Mouse (Mus musculus): ENCODE measurements around the gene Fibin. TPM values are rescaled to one million over a fixed set of nuclear protein-coding genes. Genes with fewer than 3 reads are reported as not detected.

The Fibin gene
- 4.3 and 5.0 TPM in 2 replicates for polyA plus RNA-seq (2012; rRNA removed)

DNA sequence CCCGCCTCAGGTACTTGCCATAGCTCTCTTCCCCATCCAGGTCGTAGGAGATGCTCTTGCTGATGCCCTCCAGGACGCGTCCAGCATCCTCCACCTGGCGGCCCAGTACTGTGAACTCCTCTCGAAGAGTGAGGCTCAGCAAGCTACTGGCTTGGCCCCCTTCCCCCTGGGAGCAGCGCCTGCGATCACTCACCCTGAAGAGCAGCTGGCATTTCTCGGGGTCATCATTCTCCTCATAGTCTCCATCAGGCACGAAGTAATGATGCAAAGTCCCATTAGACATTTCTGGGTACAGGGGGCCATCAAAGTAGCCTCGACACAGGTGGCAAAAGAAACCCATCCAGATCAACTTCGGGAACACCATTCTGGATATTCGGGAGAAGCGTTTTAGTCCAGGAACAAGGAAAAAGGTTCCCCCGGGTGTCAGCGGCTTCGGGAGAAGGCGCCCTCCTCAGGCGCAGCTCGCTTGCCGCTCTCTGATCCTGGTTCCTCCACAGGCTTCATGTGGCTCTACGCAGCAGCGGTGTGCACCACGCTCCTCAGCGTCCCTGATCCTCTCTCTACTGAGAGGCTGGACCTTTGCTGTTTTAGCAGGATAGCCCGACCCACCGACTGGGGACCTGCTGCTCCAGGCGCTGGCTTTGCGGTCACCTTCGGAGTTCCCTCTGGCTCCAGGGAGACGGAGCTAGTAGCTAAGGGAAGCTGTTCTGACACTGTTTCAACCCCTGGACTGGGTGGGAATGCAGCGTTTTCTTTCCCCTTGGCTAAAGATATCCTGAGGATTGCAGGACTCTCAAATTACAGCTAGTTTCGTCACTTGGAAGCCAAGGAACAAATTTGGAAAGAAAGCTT, at the start of gene Fibin:
TSS of gene Fibin (minus strand) at position 752 of the 852 bp plus-strand sequence.
- DNase-seq: peak; percentile 9 to 19
- H3K27ac ChIP-seq (ENCODE audit: insufficient read depth, low read length): no peak within 1 kb of the TSS
- 1% methylated on average over 33 of the region's 33 CpGs for WGBS
- H3K4me3 ChIP-seq (replicated peaks; ENCODE audit: insufficient read depth, low read depth, low read length): peak within 1 kb of the TSS; percentile 21
- H3K4me1 ChIP-seq (ENCODE audit: control insufficient read depth, insufficient read depth, low read length): peaks cover 4% of the 10 kb centered on the region; the same call in 1 of the 2 replicates
- TF ChIP-seq POLR2A (IDR thresholded peaks at IDR 0.05; ENCODE audit: borderline replicate concordance, insufficient read depth, low read length) (no peak), CTCF (IDR thresholded peaks at IDR 0.05; ENCODE audit: borderline replicate concordance, insufficient read depth, low read depth, low read length) (no peak)
- H3K27me3 ChIP-seq (ENCODE audit: control insufficient read depth, insufficient read depth, low read length): no peaks in the 10 kb centered on the region

DNA sequence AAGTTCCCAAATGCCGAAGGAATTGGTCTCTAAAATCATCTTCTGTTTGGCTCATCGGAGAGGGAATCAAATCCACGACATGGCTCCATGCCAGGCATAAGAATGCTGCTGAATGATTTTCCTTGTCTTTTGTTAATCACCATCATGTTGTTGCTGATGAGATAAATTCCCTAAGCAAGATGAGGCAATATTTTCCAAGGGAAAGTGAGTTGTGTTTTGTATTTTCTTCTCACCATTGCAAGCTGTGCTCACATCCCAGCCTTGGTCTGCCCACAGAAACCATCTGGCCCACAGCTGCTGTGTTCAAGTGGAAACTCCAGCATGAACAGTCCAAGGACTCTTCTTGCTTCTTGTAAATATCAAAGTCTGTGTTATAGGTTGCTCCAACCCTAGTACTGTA, 48.4 kb upstream of the Fibin start:
- 43% methylated on average over 3 of the region's 3 CpGs for WGBS
- no peak for DNase-seq
- Histone ChIP-seq H3K4me3 (replicated peaks; ENCODE audit: insufficient read depth, low read depth, low read length) (no peak overlapping the region), H3K27ac (ENCODE audit: insufficient read depth, low read length) (no peak overlapping the region), H3K27me3 (ENCODE audit: control insufficient read depth, insufficient read depth, low read length) (no peaks in the 10 kb centered on the region), H3K4me1 (ENCODE audit: control insufficient read depth, insufficient read depth, low read length) (no peaks in the 10 kb centered on the region)
- TF ChIP-seq POLR2A (IDR thresholded peaks at IDR 0.05; ENCODE audit: borderline replicate concordance, insufficient read depth, low read length): no peak
- no peak for TF ChIP-seq CTCF (IDR thresholded peaks at IDR 0.05; ENCODE audit: borderline replicate concordance, insufficient read depth, low read depth, low read length)

DNA sequence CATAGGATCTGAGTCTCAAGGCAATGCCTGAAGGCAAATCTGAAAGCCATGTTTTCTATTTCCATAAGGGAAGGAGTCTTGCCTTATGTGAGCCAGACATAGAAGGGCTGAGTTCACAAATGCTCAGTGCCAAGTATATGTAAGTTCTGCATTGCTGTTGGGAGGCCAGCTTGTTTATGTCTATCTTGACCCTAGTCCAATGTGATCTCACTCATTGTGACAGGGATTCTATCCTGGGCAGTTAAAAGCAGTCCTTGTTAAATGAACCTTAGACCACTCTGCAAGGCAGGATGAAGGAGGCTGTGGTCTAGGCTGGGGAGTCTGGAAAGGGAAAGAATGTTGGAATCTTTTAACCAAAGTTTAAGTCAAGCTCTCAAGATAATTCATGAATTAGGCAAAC, 45.8 kb upstream of the Fibin start:
- no peaks in the 10 kb centered on the region for H3K27me3 ChIP-seq (ENCODE audit: control insufficient read depth, insufficient read depth, low read length)
- TF ChIP-seq CTCF (IDR thresholded peaks at IDR 0.05; ENCODE audit: borderline replicate concordance, insufficient read depth, low read depth, low read length) (no peak), POLR2A (IDR thresholded peaks at IDR 0.05; ENCODE audit: borderline replicate concordance, insufficient read depth, low read length) (no peak)
- H3K4me3 ChIP-seq (replicated peaks; ENCODE audit: insufficient read depth, low read depth, low read length): no peak overlapping the region
- no peak for DNase-seq
- no peak overlapping the region for H3K27ac ChIP-seq (ENCODE audit: insufficient read depth, low read length)
- no peaks in the 10 kb centered on the region for H3K4me1 ChIP-seq (ENCODE audit: control insufficient read depth, insufficient read depth, low read length)

DNA sequence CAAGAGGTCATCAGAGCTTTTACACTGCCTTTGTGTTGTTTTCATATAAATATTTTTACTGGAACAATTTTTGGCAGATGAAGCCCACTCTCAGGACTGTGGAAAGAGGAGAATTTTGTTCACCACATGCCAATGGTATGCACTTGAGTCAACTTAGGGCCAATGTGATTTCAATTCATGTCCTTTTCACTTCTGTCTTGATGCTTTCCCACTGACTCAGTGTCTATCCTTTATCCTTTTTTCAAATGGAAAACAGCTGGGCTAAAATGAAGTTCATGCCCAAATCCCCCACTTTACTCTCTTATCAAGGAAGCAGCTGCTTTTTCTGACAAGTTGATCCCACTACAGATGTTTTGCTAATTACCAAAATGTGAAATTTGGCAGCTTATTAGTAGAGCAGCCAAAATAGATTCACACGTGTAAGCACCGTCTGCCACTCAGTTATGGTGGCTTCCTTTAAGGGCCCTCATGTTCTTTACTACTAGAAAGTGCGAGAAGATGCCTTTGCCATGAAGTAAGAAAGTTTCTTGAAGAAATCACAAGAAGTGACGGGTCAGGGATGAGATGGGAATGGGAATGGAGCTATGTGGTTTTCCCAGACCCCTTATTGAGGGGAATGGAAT, 29.8 kb upstream of the Fibin start:
- H3K27ac ChIP-seq (ENCODE audit: insufficient read depth, low read length): no peak overlapping the region
- no peak for DNase-seq
- H3K4me1 ChIP-seq (ENCODE audit: control insufficient read depth, insufficient read depth, low read length): no peaks in the 10 kb centered on the region
- WGBS: 70% methylated on average over 4 of the region's 4 CpGs
- TF ChIP-seq CTCF (IDR thresholded peaks at IDR 0.05; ENCODE audit: borderline replicate concordance, insufficient read depth, low read depth, low read length): no peak
- TF ChIP-seq POLR2A (IDR thresholded peaks at IDR 0.05; ENCODE audit: borderline replicate concordance, insufficient read depth, low read length): no peak
- no peak overlapping the region for H3K4me3 ChIP-seq (replicated peaks; ENCODE audit: insufficient read depth, low read depth, low read length)
- H3K27me3 ChIP-seq (ENCODE audit: control insufficient read depth, insufficient read depth, low read length): no peaks in the 10 kb centered on the region

DNA sequence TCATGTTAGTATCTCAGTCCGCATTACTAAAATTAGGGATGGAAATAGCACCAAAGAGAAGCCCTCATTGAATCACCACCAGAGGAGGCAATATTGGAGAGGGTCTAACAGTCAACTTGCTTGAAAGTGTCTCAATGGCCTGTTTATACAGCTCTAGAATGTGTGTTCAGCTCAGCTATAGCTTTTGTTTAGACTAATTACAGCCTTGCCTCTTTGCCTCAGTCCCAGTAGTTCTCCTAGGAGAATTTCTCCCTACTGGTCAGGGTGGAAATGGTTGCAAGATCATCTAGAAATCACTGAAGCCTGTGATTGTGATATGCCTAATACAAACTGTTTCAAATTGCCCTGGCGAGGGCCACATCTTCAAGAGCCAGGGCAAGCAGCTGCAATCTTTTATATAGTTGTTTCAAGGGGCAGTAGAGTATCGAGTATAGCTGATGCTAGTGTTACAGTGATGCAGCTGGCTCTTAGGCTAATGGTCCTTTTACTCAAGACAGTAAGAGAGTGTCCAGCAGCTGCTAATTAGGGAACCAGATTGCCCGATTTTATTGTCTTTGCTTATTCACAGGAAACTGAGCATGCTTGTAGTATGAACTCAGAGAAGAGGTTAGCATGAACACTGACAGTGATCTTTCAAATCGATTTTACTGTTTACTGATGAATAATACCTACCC, 27.9 kb upstream of the Fibin start:
- no peak for DNase-seq
- Histone ChIP-seq H3K27ac (ENCODE audit: insufficient read depth, low read length) (no peak overlapping the region), H3K27me3 (ENCODE audit: control insufficient read depth, insufficient read depth, low read length) (no peaks in the 10 kb centered on the region), H3K4me1 (ENCODE audit: control insufficient read depth, insufficient read depth, low read length) (no peaks in the 10 kb centered on the region), H3K4me3 (replicated peaks; ENCODE audit: insufficient read depth, low read depth, low read length) (no peak overlapping the region)
- 35% methylated on average over 5 of the region's 5 CpGs for WGBS
- TF ChIP-seq CTCF (IDR thresholded peaks at IDR 0.05; ENCODE audit: borderline replicate concordance, insufficient read depth, low read depth, low read length): no peak
- TF ChIP-seq POLR2A (IDR thresholded peaks at IDR 0.05; ENCODE audit: borderline replicate concordance, insufficient read depth, low read length): no peak

DNA sequence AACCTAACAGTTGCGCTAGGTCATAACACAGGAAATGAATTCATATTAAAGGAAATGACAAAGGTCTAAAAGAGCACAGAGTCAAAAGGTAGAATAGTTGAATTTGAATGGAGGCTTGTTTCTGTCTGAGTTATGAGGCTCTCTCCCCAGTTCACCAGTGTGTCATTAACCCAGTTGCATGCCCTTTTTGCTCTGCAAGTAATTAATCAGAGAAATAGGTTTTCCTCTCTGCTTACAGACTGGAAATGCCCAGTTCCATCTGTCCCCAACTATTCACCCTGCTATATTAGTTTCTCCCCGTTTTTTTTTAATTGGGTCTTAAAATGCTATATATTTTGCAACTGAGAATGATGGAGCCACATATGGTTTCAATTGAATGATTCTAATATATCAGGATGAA, 16.8 kb upstream of the Fibin start:
- Histone ChIP-seq H3K27ac (ENCODE audit: insufficient read depth, low read length) (no peak overlapping the region), H3K4me1 (ENCODE audit: control insufficient read depth, insufficient read depth, low read length) (no peaks in the 10 kb centered on the region), H3K4me3 (replicated peaks; ENCODE audit: insufficient read depth, low read depth, low read length) (no peak overlapping the region), H3K27me3 (ENCODE audit: control insufficient read depth, insufficient read depth, low read length) (no peaks in the 10 kb centered on the region)
- TF ChIP-seq POLR2A (IDR thresholded peaks at IDR 0.05; ENCODE audit: borderline replicate concordance, insufficient read depth, low read length): no peak
- TF ChIP-seq CTCF (IDR thresholded peaks at IDR 0.05; ENCODE audit: borderline replicate concordance, insufficient read depth, low read depth, low read length): no peak
- 85% methylated on average over 2 of the region's 2 CpGs for WGBS
- no peak for DNase-seq

DNA sequence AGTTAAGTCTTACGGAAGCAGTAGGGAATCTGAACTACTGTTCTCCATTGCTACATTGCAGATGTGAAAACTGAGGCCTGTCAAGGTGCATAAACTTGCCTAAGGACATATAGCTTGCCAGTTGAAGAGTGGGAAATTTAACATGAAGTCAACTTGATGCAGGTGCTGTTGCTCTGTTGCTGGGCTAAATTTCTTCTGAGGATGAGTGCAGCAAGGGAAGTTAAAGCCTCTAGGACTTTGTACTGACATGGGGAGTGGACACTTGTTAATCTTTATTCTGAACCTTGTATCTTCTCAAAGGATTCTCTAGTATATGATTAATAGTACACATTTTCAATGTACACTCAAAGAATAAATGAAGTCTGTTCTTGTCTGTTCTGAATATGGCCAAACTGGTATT, 13.7 kb upstream of the Fibin start:
- Histone ChIP-seq H3K4me1 (ENCODE audit: control insufficient read depth, insufficient read depth, low read length) (no peaks in the 10 kb centered on the region), H3K4me3 (replicated peaks; ENCODE audit: insufficient read depth, low read depth, low read length) (no peak overlapping the region), H3K27me3 (ENCODE audit: control insufficient read depth, insufficient read depth, low read length) (no peaks in the 10 kb centered on the region), H3K27ac (ENCODE audit: insufficient read depth, low read length) (no peak overlapping the region)
- TF ChIP-seq POLR2A (IDR thresholded peaks at IDR 0.05; ENCODE audit: borderline replicate concordance, insufficient read depth, low read length): no peak
- TF ChIP-seq CTCF (IDR thresholded peaks at IDR 0.05; ENCODE audit: borderline replicate concordance, insufficient read depth, low read depth, low read length): no peak
- WGBS: 96% methylated on average over 1 of the region's 1 CpGs
- no peak for DNase-seq
